Mouse (Mus musculus) regulatory T cell (primary cell): ENCODE measurements around the gene Hipk4.

Experiments used
- in situ Hi-C: fragments of 300-600 bp; cut with MboI, MseI; formaldehyde crosslinking; loops from one replicate; pipeline ENCODE4 v1.15.1; 2025; ENCODE audit warnings: high pct_unique_total_duplicates

Hipk4 gene

DNA sequence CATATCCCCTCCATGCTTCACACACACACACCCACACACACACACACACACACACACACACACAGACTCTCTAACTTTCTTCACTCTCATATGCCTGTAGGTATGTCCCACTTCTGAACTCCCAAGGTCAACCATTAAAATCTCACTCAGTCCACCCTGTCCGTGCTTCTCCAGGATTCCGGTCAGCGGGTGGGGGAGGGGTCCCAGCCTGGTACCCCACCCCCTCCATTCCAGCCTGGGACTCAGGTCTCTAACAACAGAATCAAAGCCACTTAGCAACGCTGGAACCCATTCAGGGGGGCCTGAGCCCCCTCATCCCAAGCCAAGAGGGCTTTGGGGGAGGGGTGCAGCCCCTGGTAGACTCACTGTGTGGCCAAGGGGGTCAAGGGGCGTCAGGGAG is at the start of gene Hipk4:
TSS of gene Hipk4 (plus strand) at position 301 of the 400 bp plus-strand sequence.
- in situ Hi-C loops = loop anchor here (5.0 kb wide), 1 partner anchor 86 kb away; no protein-coding TSS in a partner anchor

DNA sequence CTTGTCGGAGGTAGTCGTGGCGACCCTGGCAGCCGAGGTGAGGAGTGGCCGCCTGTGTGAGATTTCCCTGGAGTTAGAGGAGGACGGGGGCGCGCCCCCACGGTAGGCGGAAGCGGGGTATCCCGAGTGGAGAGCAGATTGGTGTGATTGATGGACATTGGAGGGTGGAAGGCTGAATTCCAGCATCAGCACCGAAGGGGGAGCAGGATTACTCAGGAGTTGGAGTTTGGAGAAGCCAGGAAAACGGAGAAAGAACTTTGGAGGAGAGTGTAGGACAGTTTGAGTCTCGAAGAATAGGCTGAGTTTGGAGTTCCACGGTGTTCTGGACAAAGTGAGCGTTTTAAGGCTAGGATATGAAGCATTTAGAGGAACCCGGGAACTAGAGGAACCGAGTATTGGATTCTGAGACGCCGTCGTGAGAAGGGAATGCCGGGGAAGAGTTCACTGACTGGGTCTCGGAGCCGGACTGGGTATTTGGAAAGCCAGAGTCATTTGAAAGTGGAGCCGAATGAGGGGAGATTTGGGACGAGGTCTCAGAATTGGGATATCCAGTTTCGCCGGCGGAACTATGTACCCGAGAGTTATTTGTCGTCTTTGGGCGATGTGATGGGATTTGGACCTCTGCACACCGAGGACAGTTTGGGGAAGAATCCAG is 49.1 kb upstream of the Hipk4 start:
- in situ Hi-C loops = no loop called here

GRCm38 (mm10) chr7:27474490-27474954 is 48.5 kb upstream of the Hipk4 start:
- in situ Hi-C loops = no loop called here

GRCm38 (mm10) chr7:27475596-27475995 is 47.5 kb upstream of the Hipk4 start:
- in situ Hi-C loops = no loop called here

DNA sequence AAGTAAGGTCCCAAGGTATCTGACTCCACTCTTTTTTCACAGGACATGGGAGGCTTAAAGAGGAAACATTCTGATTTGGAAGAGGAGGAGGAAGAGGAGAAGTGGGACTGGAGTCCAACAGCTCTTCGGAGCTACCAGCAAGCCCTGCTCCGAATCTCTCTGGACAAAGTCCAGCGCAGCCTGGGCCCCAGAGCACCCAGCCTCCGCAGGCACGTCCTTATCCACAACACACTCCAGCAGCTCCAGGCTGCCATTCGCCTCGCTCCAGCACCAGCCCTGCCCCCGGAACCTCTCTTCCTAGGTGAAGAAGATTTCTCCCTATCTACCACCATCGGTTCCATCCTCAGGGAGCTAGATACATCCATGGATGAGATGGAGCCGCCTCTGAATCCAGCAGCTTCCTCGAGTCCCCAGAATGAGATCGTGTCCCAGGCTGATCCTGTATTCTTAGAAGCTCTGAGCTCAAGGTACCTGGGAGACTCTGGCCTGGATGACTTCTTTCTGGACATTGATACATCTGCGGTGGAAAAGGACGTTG is 46.9 kb upstream of the Hipk4 start:
- in situ Hi-C loops = no loop called here

GRCm38 (mm10) chr7:27478561-27478960 is 44.5 kb upstream of the Hipk4 start:
- in situ Hi-C loops = no loop called here

GRCm38 (mm10) chr7:27479750-27480149 is 43.3 kb upstream of the Hipk4 start:
- in situ Hi-C loops = loop anchor here (10.0 kb wide), 1 partner anchor 905 kb away; the partner anchor contains the start of gene Zfp36

DNA sequence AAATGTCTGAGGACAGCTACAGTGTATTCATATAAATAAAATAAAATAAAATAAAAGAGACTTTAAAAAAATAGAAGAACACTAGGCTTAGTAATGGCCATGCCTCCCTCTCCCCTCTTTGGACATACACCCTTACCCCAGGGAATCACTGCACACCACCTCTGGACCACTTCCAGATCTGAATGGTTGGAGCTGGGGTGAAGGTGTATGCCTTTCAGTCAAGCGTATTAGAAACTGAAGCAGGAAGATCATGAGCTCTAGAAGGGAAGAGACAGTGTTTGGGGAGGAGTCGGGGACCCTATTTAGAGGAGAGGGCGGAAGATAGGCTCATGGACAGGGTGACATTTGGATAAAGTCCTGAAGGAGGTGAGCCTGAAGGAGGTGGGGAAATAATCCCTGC is 42.6 kb upstream of the Hipk4 start:
- in situ Hi-C loops = loop anchor here (10.0 kb wide), 1 partner anchor 904 kb away; the partner anchor contains the start of gene Zfp36

DNA sequence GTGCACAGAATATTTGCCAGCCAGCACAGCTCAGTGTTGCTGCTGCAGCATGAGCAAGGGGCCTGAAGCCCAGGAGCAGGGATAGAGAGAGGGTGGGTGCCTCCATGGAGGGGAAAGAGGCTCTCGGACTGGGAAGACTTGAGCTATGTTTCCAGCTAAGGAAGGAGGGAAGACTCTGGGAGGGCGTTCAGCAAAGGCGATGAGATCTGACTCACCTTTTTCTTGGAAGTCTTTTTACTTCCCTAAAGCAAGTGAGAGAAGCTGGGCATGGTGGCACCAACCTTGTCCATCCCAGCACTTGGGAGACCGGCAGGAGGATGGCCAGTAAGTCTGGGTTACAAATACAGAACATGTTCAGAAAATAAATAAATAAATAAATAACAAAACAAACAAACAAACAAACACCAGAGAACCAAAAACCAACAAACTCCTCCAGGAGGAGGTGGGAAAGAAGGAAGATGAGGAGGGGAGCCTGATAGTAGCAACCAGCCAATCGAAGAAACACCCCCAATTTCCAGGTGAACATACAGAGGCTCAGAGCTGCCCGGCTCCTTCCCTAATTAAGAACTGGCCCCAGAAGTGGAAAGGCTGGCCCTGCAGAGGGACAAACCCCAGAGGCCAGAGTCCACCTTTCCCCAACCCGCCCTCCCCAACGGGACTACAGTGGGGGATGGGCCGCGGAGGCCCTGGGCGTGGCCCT is 42.0 kb upstream of the Hipk4 start:
- in situ Hi-C loops = loop anchor here (10.0 kb wide), 1 partner anchor 904 kb away; the partner anchor contains the start of gene Zfp36

DNA sequence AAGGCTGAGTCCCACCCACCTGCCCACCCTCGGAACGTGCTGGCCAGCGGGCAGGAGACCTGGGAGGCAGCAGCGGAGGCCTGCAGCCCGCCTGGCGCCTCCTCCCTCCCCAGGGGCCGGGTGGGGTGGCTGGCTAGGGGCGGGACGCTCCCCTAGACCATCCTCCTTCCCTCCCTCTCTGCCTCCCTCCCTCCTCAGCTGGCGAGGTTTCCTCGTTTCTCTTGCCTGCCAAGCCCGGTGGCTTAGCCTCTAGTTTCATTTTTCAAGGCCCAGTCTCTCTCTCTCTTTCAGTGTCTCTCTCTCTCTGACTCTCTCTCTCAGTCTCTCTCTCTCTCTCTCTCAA is 41.5 kb upstream of the Hipk4 start:
- in situ Hi-C loops = loop anchor here (10.0 kb wide), 1 partner anchor 903 kb away; the partner anchor contains the start of gene Zfp36

DNA sequence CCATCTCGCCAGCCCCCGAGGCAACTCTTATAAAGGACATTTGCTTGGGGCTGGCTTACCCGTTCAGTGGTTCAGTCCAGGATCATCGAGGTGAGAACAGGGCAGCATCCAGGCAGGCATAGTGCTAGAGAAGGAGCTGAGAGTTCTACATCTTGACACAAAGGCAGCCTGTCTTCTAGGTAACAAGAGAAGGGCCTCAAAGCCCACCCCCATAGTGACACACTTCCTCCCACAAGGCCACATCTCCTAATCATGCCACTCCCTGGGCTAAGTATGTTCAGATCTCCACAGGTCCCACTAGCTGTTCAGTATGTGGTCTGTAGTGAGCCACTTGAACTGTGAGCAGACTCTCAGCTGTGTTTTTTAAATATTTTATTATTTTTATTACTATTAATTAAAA is 39.2 kb upstream of the Hipk4 start:
- in situ Hi-C loops = loop anchor here (10.0 kb wide), 1 partner anchor 901 kb away; the partner anchor contains the start of gene Zfp36

- in situ Hi-C loops = loop anchor here (5.0 to 10.0 kb wide), 2 partner anchors 39 to 899 kb away; partner anchors contain the start of genes Blvrb, Sptbn4 and Zfp36
Measured at GRCm38 (mm10) chr7:27486102-27486769, 36.8 kb upstream of the Hipk4 start.

- in situ Hi-C loops = loop anchor here (5.0 to 10.0 kb wide), 2 partner anchors 40 to 898 kb away; partner anchors contain the start of genes Blvrb, Sptbn4 and Zfp36
Measured at GRCm38 (mm10) chr7:27486770-27487697, 36.0 kb upstream of the Hipk4 start, which contains the start of gene Sertad1. TSS of gene Sertad1 (plus strand) at chr7:27486910.

- in situ Hi-C loops = loop anchor here (5.0 to 10.0 kb wide), 2 partner anchors 41 to 897 kb away; partner anchors contain the start of genes Blvrb, Sptbn4 and Zfp36
Measured at GRCm38 (mm10) chr7:27487740-27488268, 35.3 kb upstream of the Hipk4 start.

DNA sequence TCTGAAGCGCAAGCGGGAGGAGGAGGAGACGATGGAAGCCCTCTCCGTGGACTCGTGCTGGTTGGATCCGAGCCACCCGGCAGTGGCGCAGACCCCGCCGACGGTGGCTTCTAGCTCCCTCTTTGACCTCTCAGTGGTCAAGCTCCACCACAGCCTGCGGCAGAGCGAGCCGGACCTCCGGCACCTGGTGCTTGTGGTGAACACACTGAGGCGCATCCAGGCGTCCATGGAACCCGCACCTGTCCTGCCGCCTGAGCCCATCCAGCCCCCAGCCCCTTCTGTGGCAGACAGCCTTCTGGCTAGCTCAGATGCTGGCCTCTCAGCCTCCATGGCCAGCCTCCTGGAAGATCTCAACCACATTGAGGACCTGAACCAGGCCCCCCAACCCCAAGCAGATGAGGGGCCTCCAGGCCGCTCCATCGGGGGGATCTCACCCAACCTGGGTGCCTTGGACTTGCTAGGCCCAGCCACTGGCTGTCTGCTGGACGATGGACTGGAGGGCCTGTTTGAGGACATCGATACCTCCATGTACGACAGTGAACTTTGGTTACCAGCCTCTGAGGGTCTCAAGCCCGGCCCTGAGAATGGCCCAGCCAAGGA is 33.7 kb upstream of the Hipk4 start:
- in situ Hi-C loops = loop anchor here (5.0 to 10.0 kb wide), 2 partner anchors 42 to 895 kb away; partner anchors contain the start of genes Blvrb, Sptbn4 and Zfp36

DNA sequence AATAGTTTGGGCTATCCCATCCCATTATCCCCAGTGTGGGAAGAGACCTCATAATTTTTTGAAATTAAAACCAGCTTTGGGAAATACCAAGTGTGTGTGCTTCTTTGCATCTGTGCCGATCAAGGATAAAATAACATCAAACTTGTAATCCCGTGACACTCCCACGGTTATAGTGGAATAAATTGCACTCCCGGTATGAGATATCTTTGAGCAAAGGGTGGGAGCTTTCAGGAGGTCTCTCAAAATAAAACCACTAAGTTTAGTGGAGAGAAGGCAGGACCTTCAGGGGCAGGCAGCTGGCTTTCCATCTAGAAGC is 32.9 kb upstream of the Hipk4 start:
- in situ Hi-C loops = no loop called here

GRCm38 (mm10) chr7:27490543-27491329 is 32.3 kb upstream of the Hipk4 start:
- in situ Hi-C loops = no loop called here

GRCm38 (mm10) chr7:27491856-27492255 is 31.2 kb upstream of the Hipk4 start:
- in situ Hi-C loops = no loop called here

DNA sequence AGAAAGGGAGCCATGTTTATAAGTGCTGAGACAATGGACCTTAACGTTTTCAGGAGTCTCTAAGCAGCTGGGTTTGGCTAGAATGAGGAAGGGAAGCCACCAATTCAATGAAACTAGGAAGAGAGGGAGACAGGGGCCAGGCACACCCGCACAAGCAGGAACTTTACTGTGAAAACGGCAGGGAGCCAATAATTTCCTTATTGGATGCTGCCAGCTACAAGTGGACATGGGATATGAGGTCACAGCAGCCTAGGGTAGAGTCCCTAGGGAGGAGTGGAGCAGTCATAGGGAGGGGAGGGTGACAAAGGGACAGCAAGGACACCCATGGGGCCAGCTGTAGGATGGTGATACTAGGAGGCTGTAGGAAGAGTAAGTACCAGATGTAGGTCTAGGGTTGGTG is 30.0 kb upstream of the Hipk4 start:
- in situ Hi-C loops = no loop called here
